Mouse (Mus musculus) limb, embryonic 15.5 days (tissue): ENCODE results near the gene Cdrt4. TPM values are rescaled to one million over a fixed set of nuclear protein-coding genes. Genes with fewer than 3 reads are reported as not detected.

Source experiments
- ATAC-seq: fragments of 200-750 bp; cut with Nextera tagmentation; 2 replicates; pipeline ENCODE4 v1.8.0; 2017; ENCODE audit warnings: low read depth, moderate TSS enrichment; ENCODE audit not compliant: insufficient number of reproducible peaks, low FRiP score, low TSS enrichment
- H3K27ac ChIP-seq: fragments of 300-500 bp; sonication (generic); 2 replicates; pipeline ENCODE4 v1.5.1; 2015; ENCODE audit warnings: moderate library complexity, mild to moderate bottlenecking, inconsistent platforms
- H3K27me3 ChIP-seq: fragments of 300-500 bp; sonication (generic); 2 replicates; pipeline ENCODE4 v1.6.1; 2015; ENCODE audit warnings: inconsistent platforms
- H3K36me3 ChIP-seq: fragments of 300-500 bp; sonication (generic); 2 replicates; pipeline ENCODE4 v1.6.1; 2015; ENCODE audit warnings: inconsistent platforms
- H3K4me1 ChIP-seq: fragments of 300-500 bp; sonication (generic); 2 replicates; pipeline ENCODE4 v1.6.1; 2015; ENCODE audit warnings: inconsistent platforms
- H3K4me2 ChIP-seq: fragments of 300-500 bp; sonication (generic); 2 replicates; pipeline ENCODE4 v1.6.1; 2015; ENCODE audit warnings: mild to moderate bottlenecking, inconsistent platforms
- H3K4me3 ChIP-seq: fragments of 300-500 bp; sonication (generic); 2 replicates; pipeline ENCODE4 v1.5.1; 2015; ENCODE audit warnings: mild to moderate bottlenecking, inconsistent platforms
- H3K9ac ChIP-seq: fragments of 300-500 bp; sonication (generic); 2 replicates; pipeline ENCODE4 v1.6.1; 2015; ENCODE audit warnings: inconsistent platforms
- H3K9me3 ChIP-seq: fragments of 300-500 bp; sonication (generic); 2 replicates; pipeline ENCODE4 v1.6.1; 2016; ENCODE audit warnings: inconsistent platforms
- WGBS: fragments of 180-500 bp; shearing (Covaris S2); methylation state at CpG from one replicate; pipeline ENCODE4 v1.1.7; 2015; 5-methylcytosine and 5-hydroxymethylcytosine counted together
- polyA plus RNA-seq: library from polyadenylated mRNA; unstranded; fragments of >200 nt; fragmentation: Nextera tagmentation; extraction: Ambion mirVana; gene quantifications from 2 replicates; pipeline ENCODE4 v1.2.1, GENCODE M21; 2015

Cdrt4 gene
- polyA plus RNA-seq, 1 experiment from 2014 or later: 0.22 TPM

GRCm38 (mm10) chr11:63000126-63000525, 49.1 kb downstream of the Cdrt4 start:
- Histone ChIP-seq H3K9ac (no peak overlapping the region), H3K36me3 (no peaks in the 10 kb centered on the region), H3K27me3 (no peaks in the 10 kb centered on the region), H3K9me3 (no peaks in the 10 kb centered on the region), H3K4me1 (peaks cover 38% of the 10 kb centered on the region), H3K4me2 (no peak overlapping the region), H3K27ac (no peak overlapping the region), H3K4me3 (no peak overlapping the region)
- WGBS: 87% methylated on average over 8 of the region's 8 CpGs
- ATAC-seq: no peak

- WGBS: 15% methylated on average over 6 of the region's 6 CpGs
- ATAC-seq: no peak
- H3K36me3 ChIP-seq: no peaks in the 10 kb centered on the region
- no peak overlapping the region for H3K9ac ChIP-seq
- H3K27me3 ChIP-seq: no peaks in the 10 kb centered on the region
- H3K4me1 ChIP-seq: peaks cover 10% of the 10 kb centered on the region
- peak overlapping the region; percentile 24; the same call in 1 of the 2 replicates for H3K27ac ChIP-seq
- H3K4me3 ChIP-seq: no peak overlapping the region
- H3K4me2 ChIP-seq: no peak overlapping the region
- H3K9me3 ChIP-seq: no peaks in the 10 kb centered on the region
Measured at GRCm38 (mm10) chr11:63004617-63005016, 53.6 kb downstream of the Cdrt4 start.

- Histone ChIP-seq H3K9ac (no peak overlapping the region), H3K4me1 (peaks cover 9% of the 10 kb centered on the region), H3K4me2 (no peak overlapping the region), H3K27me3 (no peaks in the 10 kb centered on the region), H3K9me3 (no peaks in the 10 kb centered on the region), H3K36me3 (no peaks in the 10 kb centered on the region), H3K27ac (no peak overlapping the region), H3K4me3 (no peak overlapping the region)
- WGBS: 86% methylated on average over 5 of the region's 5 CpGs
- ATAC-seq: no peak
Measured at GRCm38 (mm10) chr11:63007376-63007775, 56.4 kb downstream of the Cdrt4 start.

GRCm38 (mm10) chr11:63008004-63008403, 57.0 kb downstream of the Cdrt4 start:
- WGBS: 74% methylated on average over 3 of the region's 3 CpGs
- no peak overlapping the region for H3K4me3 ChIP-seq
- H3K27ac ChIP-seq: no peak overlapping the region
- no peak overlapping the region for H3K9ac ChIP-seq
- peaks cover 9% of the 10 kb centered on the region for H3K4me1 ChIP-seq
- H3K36me3 ChIP-seq: no peaks in the 10 kb centered on the region
- ATAC-seq: no peak
- no peaks in the 10 kb centered on the region for H3K27me3 ChIP-seq
- no peaks in the 10 kb centered on the region for H3K9me3 ChIP-seq
- no peak overlapping the region for H3K4me2 ChIP-seq

- no peak overlapping the region for H3K9ac ChIP-seq
- no peak overlapping the region for H3K27ac ChIP-seq
- 47% methylated on average over 3 of the region's 3 CpGs for WGBS
- H3K4me2 ChIP-seq: no peak overlapping the region
- H3K36me3 ChIP-seq: no peaks in the 10 kb centered on the region
- H3K4me3 ChIP-seq: no peak overlapping the region
- no peaks in the 10 kb centered on the region for H3K9me3 ChIP-seq
- H3K27me3 ChIP-seq: no peaks in the 10 kb centered on the region
- 0 out of 2 replicates have a peak, but pooled peaks cover 4% of the 10 kb centered on the region for H3K4me1 ChIP-seq
- no peak for ATAC-seq
Measured at GRCm38 (mm10) chr11:63009761-63010160, 58.8 kb downstream of the Cdrt4 start.

- Histone ChIP-seq H3K4me1 (peaks cover 20% of the 10 kb centered on the region), H3K9ac (no peak overlapping the region), H3K36me3 (no peaks in the 10 kb centered on the region), H3K27me3 (no peaks in the 10 kb centered on the region), H3K4me3 (no peak overlapping the region), H3K9me3 (no peaks in the 10 kb centered on the region), H3K4me2 (no peak overlapping the region), H3K27ac (no peak overlapping the region)
- WGBS: 43% methylated on average over 6 of the region's 6 CpGs
- ATAC-seq: no peak
Measured at GRCm38 (mm10) chr11:63017327-63018082, 66.5 kb downstream of the Cdrt4 start.

- H3K27me3 ChIP-seq: no peaks in the 10 kb centered on the region
- H3K36me3 ChIP-seq: no peaks in the 10 kb centered on the region
- H3K4me1 ChIP-seq: peaks cover 20% of the 10 kb centered on the region
- no peaks in the 10 kb centered on the region for H3K9me3 ChIP-seq
- H3K4me3 ChIP-seq: no peak overlapping the region
- H3K4me2 ChIP-seq: no peak overlapping the region
- ATAC-seq: no peak
- H3K9ac ChIP-seq: no peak overlapping the region
- H3K27ac ChIP-seq: no peak overlapping the region
- 73% methylated on average over 6 of the region's 6 CpGs for WGBS
Measured at GRCm38 (mm10) chr11:63018083-63018622, 67.2 kb downstream of the Cdrt4 start.

- H3K9ac ChIP-seq: no peak overlapping the region
- H3K4me3 ChIP-seq: no peak overlapping the region
- H3K36me3 ChIP-seq: no peaks in the 10 kb centered on the region
- ATAC-seq: no peak
- H3K4me1 ChIP-seq: peaks cover 28% of the 10 kb centered on the region
- peak overlapping the region; percentile 35; the same call in 1 of the 2 replicates for H3K27ac ChIP-seq
- H3K27me3 ChIP-seq: no peaks in the 10 kb centered on the region
- no peak overlapping the region for H3K4me2 ChIP-seq
- no peaks in the 10 kb centered on the region for H3K9me3 ChIP-seq
Measured at GRCm38 (mm10) chr11:63020633-63021032, 69.6 kb downstream of the Cdrt4 start.

- Histone ChIP-seq H3K9ac (no peak overlapping the region), H3K9me3 (no peaks in the 10 kb centered on the region), H3K4me1 (peaks cover 28% of the 10 kb centered on the region), H3K4me2 (no peak overlapping the region), H3K36me3 (no peaks in the 10 kb centered on the region), H3K4me3 (no peak overlapping the region), H3K27ac (no peak overlapping the region; the same call in 1 of the 2 replicates), H3K27me3 (no peaks in the 10 kb centered on the region)
- ATAC-seq: no peak
- WGBS: 32% methylated on average over 5 of the region's 5 CpGs
Measured at GRCm38 (mm10) chr11:63021141-63021806, 70.3 kb downstream of the Cdrt4 start.

GRCm38 (mm10) chr11:63023461-63023860, 72.5 kb downstream of the Cdrt4 start:
- Histone ChIP-seq H3K4me2 (no peak overlapping the region), H3K9ac (no peak overlapping the region), H3K36me3 (no peaks in the 10 kb centered on the region), H3K27me3 (no peaks in the 10 kb centered on the region), H3K4me3 (no peak overlapping the region), H3K27ac (no peak overlapping the region), H3K9me3 (no peaks in the 10 kb centered on the region), H3K4me1 (peaks cover 31% of the 10 kb centered on the region)
- 71% methylated on average over 5 of the region's 5 CpGs for WGBS
- no peak for ATAC-seq

- Histone ChIP-seq H3K9me3 (no peaks in the 10 kb centered on the region), H3K36me3 (no peaks in the 10 kb centered on the region), H3K27me3 (no peaks in the 10 kb centered on the region), H3K27ac (no peak overlapping the region), H3K4me1 (peaks cover 33% of the 10 kb centered on the region), H3K4me3 (no peak overlapping the region), H3K9ac (no peak overlapping the region), H3K4me2 (no peak overlapping the region)
- WGBS: 41% methylated on average over 2 of the region's 2 CpGs
- no peak for ATAC-seq
Measured at GRCm38 (mm10) chr11:63024136-63024535, 73.1 kb downstream of the Cdrt4 start.

GRCm38 (mm10) chr11:63025476-63025875, 74.5 kb downstream of the Cdrt4 start:
- no peak overlapping the region for H3K27ac ChIP-seq
- peaks cover 29% of the 10 kb centered on the region for H3K4me1 ChIP-seq
- no peak for ATAC-seq

More at GRCm38 (mm10) chr11:63025476-63025875, 74.5 kb downstream of the Cdrt4 start:
- H3K9ac ChIP-seq: no peak overlapping the region
- H3K27me3 ChIP-seq: no peaks in the 10 kb centered on the region
- 68% methylated on average over 6 of the region's 6 CpGs for WGBS
- H3K4me3 ChIP-seq: no peak overlapping the region
- H3K4me2 ChIP-seq: no peak overlapping the region
- H3K36me3 ChIP-seq: no peaks in the 10 kb centered on the region
- no peaks in the 10 kb centered on the region for H3K9me3 ChIP-seq
